Mouse (Mus musculus): ENCODE results near the gene Shb. TPM values are rescaled to one million over a fixed set of nuclear protein-coding genes. Genes with fewer than 3 reads are reported as not detected.
A peak's percentile ranks its signal among the peaks of the same experiment; 100 is the strongest.

Gene Shb
- polyA plus RNA-seq, 1 experiment from 2014 or later, result 6.6 TPM

DNA sequence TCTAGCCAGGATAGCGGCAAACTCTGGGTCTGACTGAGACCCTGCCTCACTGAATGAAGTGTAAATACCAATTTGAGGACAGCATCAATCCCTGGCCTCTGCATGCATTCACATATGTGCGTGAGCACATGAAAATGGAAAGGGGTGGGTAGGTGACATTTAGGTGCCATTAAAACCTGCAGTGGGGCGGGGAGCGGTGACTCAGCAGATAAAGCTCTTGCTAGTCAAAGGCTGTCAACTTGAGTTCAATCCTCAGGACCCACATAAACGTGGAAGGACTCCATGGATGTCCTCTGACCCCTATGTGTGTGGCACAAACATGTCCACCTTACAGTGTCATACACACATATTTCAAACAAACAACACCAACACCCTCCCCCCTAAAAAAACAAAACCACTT lies 50.8 kb downstream of the Shb start:
- WGBS, result 72% methylated on average over 5 of the region's 5 CpGs
- H3K9ac ChIP-seq (replicated peaks), result no peak overlapping the region
- no peak for ATAC-seq (ENCODE audit: insufficient number of reproducible peaks, insufficient read depth, low FRiP score, low TSS enrichment, low read depth)
- no peaks in the 10 kb centered on the region for H3K36me3 ChIP-seq
- no peaks in the 10 kb centered on the region for H3K9me3 ChIP-seq
- H3K4me3 ChIP-seq (replicated peaks), result no peak overlapping the region
- H3K4me2 ChIP-seq, result no peak overlapping the region
- H3K27ac ChIP-seq, result no peak overlapping the region
- H3K27me3 ChIP-seq, result 0 out of 2 replicates have a peak, but pooled peaks cover 4% of the 10 kb centered on the region
- H3K4me1 ChIP-seq (replicated peaks), result peaks cover 70% of the 10 kb centered on the region

DNA sequence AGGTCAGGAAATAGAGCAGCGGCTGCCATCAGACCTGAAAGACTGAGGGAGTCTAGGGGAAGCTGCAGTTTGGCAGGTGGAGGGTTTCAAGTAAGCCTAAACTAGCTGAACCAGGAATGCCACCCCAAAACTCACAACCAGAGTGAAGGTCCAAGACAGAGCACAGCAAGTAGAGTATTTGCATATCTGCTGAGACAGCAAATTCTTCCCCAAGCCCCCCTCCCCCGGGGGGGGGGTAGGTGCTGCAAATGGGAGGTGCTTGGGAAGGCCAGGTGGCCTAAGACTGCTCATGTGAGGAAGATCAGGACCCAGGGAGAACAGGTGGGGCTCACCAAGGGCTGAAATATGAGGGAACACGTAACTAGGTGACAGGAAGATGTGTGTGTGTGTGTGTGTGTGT lies 51.7 kb downstream of the Shb start:
- no peak overlapping the region for H3K4me2 ChIP-seq
- ATAC-seq (ENCODE audit: insufficient number of reproducible peaks, insufficient read depth, low FRiP score, low TSS enrichment, low read depth), result no peak
- H3K9me3 ChIP-seq, result no peaks in the 10 kb centered on the region
- H3K36me3 ChIP-seq, result no peaks in the 10 kb centered on the region
- H3K27ac ChIP-seq, result no peak overlapping the region
- no peak overlapping the region for H3K4me3 ChIP-seq (replicated peaks)
- whole genome bisulfite sequencing, result 74% methylated on average over 3 of the region's 3 CpGs
- 0 out of 2 replicates have a peak, but pooled peaks cover 4% of the 10 kb centered on the region for H3K27me3 ChIP-seq
- H3K9ac ChIP-seq (replicated peaks), result no peak overlapping the region
- peaks cover 78% of the 10 kb centered on the region for H3K4me1 ChIP-seq (replicated peaks)

GRCm38 (mm10) chr4:45479433-45479832 lies 52.8 kb downstream of the Shb start:
- peaks cover 82% of the 10 kb centered on the region for H3K4me1 ChIP-seq (replicated peaks)
- H3K4me2 ChIP-seq, result no peak overlapping the region
- no peak overlapping the region for H3K27ac ChIP-seq
- H3K27me3 ChIP-seq, result 0 out of 2 replicates have a peak, but pooled peaks cover 4% of the 10 kb centered on the region
- ATAC-seq (ENCODE audit: insufficient number of reproducible peaks, insufficient read depth, low FRiP score, low TSS enrichment, low read depth), result no peak
- H3K4me3 ChIP-seq (replicated peaks), result no peak overlapping the region
- H3K9ac ChIP-seq (replicated peaks), result 0 out of 2 replicates have a peak overlapping the region, but pooled peaks have one; percentile 37
- H3K9me3 ChIP-seq, result no peaks in the 10 kb centered on the region
- WGBS, result 65% methylated on average over 10 of the region's 10 CpGs
- no peaks in the 10 kb centered on the region for H3K36me3 ChIP-seq

GRCm38 (mm10) chr4:45478178-45478577 lies 54.1 kb downstream of the Shb start:
- 0 out of 2 replicates have a peak overlapping the region, but pooled peaks have one; percentile 12 for H3K9ac ChIP-seq (replicated peaks)
- no peak for ATAC-seq (ENCODE audit: insufficient number of reproducible peaks, insufficient read depth, low FRiP score, low TSS enrichment, low read depth)
- H3K27me3 ChIP-seq, result 0 out of 2 replicates have a peak, but pooled peaks cover 4% of the 10 kb centered on the region
- H3K4me3 ChIP-seq (replicated peaks), result no peak overlapping the region
- peaks cover 82% of the 10 kb centered on the region for H3K4me1 ChIP-seq (replicated peaks)
- 28% methylated on average over 7 of the region's 7 CpGs for WGBS
- peak overlapping the region; percentile 4; the same call in 1 of the 2 replicates for H3K4me2 ChIP-seq
- H3K27ac ChIP-seq, result peak overlapping the region; percentile 70; the same call in 1 of the 2 replicates
- H3K36me3 ChIP-seq, result no peaks in the 10 kb centered on the region
- no peaks in the 10 kb centered on the region for H3K9me3 ChIP-seq

- H3K9me3 ChIP-seq, result no peaks in the 10 kb centered on the region
- peaks cover 90% of the 10 kb centered on the region for H3K4me1 ChIP-seq (replicated peaks)
- ATAC-seq (ENCODE audit: insufficient number of reproducible peaks, insufficient read depth, low FRiP score, low TSS enrichment, low read depth), result no peak
- 0 out of 2 replicates have a peak, but pooled peaks cover 2% of the 10 kb centered on the region for H3K27me3 ChIP-seq
- no peak overlapping the region for H3K4me2 ChIP-seq
- no peaks in the 10 kb centered on the region for H3K36me3 ChIP-seq
- WGBS, result 85% methylated on average over 3 of the region's 3 CpGs
- no peak overlapping the region for H3K9ac ChIP-seq (replicated peaks)
- no peak overlapping the region for H3K4me3 ChIP-seq (replicated peaks)
- H3K27ac ChIP-seq, result peak overlapping the region; percentile 4; the same call in 1 of the 2 replicates
These were observed 55.2 kb downstream of the Shb start for GRCm38 (mm10) chr4:45477047-45477446.

DNA sequence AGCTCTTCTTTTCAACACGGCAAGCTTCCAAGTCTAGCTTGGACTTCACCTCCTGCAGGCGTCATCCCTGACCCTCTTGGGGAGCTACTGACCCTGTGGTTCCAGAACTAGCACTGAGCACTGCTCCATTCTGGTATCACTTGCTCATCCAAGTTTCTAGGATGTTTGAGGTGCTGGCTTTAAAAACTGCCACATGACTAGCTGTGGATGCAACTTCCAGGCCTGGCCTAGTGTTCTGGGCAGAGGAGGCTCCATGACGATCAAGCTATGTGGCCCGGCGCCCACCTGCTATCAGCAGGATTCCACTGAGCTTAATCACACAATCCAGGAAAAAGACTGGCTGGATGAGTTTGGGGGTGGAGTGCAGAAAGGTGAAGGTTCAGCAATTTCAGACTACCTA lies 57.4 kb downstream of the Shb start:
- no peak for ATAC-seq (ENCODE audit: insufficient number of reproducible peaks, insufficient read depth, low FRiP score, low TSS enrichment, low read depth)
- H3K9ac ChIP-seq (replicated peaks), result no peak overlapping the region
- H3K4me2 ChIP-seq, result no peak overlapping the region
- H3K4me1 ChIP-seq (replicated peaks), result peaks cover 87% of the 10 kb centered on the region
- no peak overlapping the region for H3K4me3 ChIP-seq (replicated peaks)
- H3K36me3 ChIP-seq, result no peaks in the 10 kb centered on the region
- no peak overlapping the region for H3K27ac ChIP-seq
- H3K9me3 ChIP-seq, result no peaks in the 10 kb centered on the region
- 90% methylated on average over 5 of the region's 5 CpGs for WGBS
- no peaks in the 10 kb centered on the region for H3K27me3 ChIP-seq

- Histone ChIP-seq H3K27me3 (no peaks in the 10 kb centered on the region), H3K4me1 (replicated peaks) (peaks cover 85% of the 10 kb centered on the region), H3K4me2 (no peak overlapping the region), H3K9ac (replicated peaks) (no peak overlapping the region), H3K4me3 (replicated peaks) (no peak overlapping the region), H3K36me3 (no peaks in the 10 kb centered on the region), H3K27ac (no peak overlapping the region), H3K9me3 (no peaks in the 10 kb centered on the region)
- no peak for ATAC-seq (ENCODE audit: insufficient number of reproducible peaks, insufficient read depth, low FRiP score, low TSS enrichment, low read depth)
- 84% methylated on average over 4 of the region's 4 CpGs for WGBS
These were observed 58.1 kb downstream of the Shb start for GRCm38 (mm10) chr4:45474131-45474530.

DNA sequence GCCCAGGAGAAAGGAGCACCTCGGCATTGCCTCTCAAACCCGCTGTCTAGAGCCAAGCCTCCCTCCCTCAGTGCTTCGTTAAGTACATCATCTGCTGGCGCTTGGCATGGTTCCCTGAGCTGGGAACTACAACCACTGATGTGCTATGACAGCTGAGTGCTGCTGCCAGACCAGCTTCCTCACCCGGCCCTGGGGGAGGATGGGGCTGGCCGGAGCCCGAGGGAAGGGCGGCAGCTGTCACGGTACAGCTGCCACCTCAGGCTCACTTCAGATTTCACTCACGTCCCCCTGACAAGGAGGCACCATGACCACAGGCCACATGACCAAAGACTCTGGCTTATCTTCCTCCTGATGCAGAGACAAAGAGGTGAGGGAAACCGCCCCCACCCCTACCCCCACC lies 59.1 kb downstream of the Shb start:
- 21% methylated on average over 11 of the region's 11 CpGs for WGBS
- H3K27ac ChIP-seq, result peak overlapping the region; percentile 59
- H3K27me3 ChIP-seq, result no peaks in the 10 kb centered on the region
- ATAC-seq (ENCODE audit: insufficient number of reproducible peaks, insufficient read depth, low FRiP score, low TSS enrichment, low read depth), result peak; percentile 58
- no peaks in the 10 kb centered on the region for H3K9me3 ChIP-seq
- no peaks in the 10 kb centered on the region for H3K36me3 ChIP-seq
- no peak overlapping the region for H3K9ac ChIP-seq (replicated peaks)
- H3K4me3 ChIP-seq (replicated peaks), result no peak overlapping the region
- H3K4me2 ChIP-seq, result no peak overlapping the region; the same call in 1 of the 2 replicates
- peaks cover 85% of the 10 kb centered on the region for H3K4me1 ChIP-seq (replicated peaks)

DNA sequence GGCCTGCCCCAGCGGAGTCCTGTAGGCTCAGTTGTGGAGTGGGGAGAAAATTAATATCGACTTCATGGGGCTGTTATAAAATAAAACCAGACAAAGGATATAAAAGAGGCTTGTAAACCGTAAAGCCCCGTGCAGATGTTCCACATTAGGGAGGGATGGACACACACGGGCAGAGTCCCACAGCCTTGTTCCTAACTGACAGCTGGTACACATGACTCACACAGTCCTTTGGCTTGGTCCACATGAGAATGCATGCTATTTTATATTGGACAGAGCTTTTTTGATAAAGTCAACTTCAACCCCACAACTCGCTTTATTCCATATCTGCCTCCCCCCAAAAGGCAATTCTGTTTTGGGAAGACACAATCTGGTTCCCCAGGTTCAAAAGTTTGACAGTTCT lies 59.6 kb downstream of the Shb start:
- no peaks in the 10 kb centered on the region for H3K27me3 ChIP-seq
- H3K4me3 ChIP-seq (replicated peaks), result no peak overlapping the region
- no peaks in the 10 kb centered on the region for H3K36me3 ChIP-seq
- WGBS, result 19% methylated on average over 6 of the region's 6 CpGs
- no peaks in the 10 kb centered on the region for H3K9me3 ChIP-seq
- peak overlapping the region; percentile 59 for H3K27ac ChIP-seq
- H3K4me2 ChIP-seq, result 0 out of 2 replicates have a peak overlapping the region, but pooled peaks have one; percentile 2
- no peak overlapping the region for H3K9ac ChIP-seq (replicated peaks)
- H3K4me1 ChIP-seq (replicated peaks), result peaks cover 83% of the 10 kb centered on the region
- ATAC-seq (ENCODE audit: insufficient number of reproducible peaks, insufficient read depth, low FRiP score, low TSS enrichment, low read depth), result no peak

DNA sequence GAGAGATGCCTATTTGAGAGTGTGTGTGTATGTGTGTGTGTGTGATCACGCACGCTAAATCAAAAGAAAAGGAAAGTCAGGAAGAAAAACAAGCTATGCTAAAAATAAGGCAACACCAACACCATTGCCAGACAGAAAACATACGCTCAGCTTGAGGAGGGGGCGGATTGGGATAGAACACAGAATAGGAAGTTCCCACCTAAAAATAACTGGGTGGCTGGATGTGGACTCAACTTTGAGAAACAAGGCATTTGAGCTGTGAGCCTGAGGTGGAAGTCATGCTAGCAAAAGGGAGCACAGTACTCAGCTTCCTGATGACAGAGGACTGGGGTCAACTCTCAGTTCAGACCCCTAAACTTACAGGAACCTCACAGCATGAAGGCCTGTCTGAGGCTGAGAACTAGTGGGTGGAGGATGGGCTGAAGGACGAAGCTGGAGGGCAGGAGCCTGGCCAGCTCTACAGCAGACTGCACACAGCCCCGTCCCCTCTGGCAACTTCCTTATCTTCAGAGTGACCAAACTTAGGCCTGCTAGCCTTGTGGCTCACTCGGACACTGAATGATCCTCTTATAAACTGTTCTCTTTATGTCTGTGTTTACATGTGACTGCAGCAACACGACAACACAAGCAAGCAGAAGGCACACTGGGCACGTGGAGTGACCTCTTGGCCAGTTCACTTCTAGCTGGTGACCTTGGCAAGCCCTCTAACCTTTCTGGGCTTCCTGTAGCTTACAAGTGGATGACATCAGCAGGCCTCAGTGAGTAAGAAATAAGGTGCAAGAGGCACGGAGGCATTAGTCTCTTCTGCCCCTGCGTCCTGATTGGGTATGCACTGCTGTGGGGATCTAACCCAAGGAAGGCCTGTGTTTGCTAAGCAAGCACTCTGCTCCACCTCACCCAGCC lies 60.4 kb downstream of the Shb start:
- peak overlapping the region; percentile 59 for H3K27ac ChIP-seq
- no peaks in the 10 kb centered on the region for H3K9me3 ChIP-seq
- ATAC-seq (ENCODE audit: insufficient number of reproducible peaks, insufficient read depth, low FRiP score, low TSS enrichment, low read depth), result no peak

GRCm38 (mm10) chr4:45469057-45469456 lies 63.2 kb downstream of the Shb start:
- Histone ChIP-seq H3K9ac (replicated peaks) (no peak overlapping the region), H3K4me1 (replicated peaks) (peaks cover 76% of the 10 kb centered on the region), H3K27me3 (no peaks in the 10 kb centered on the region), H3K27ac (no peak overlapping the region), H3K4me2 (no peak overlapping the region), H3K9me3 (no peaks in the 10 kb centered on the region), H3K36me3 (no peaks in the 10 kb centered on the region), H3K4me3 (replicated peaks) (no peak overlapping the region)
- WGBS, result 75% methylated on average over 6 of the region's 6 CpGs
- ATAC-seq (ENCODE audit: insufficient number of reproducible peaks, insufficient read depth, low FRiP score, low TSS enrichment, low read depth), result no peak

More for the DNA sequence above, 60.4 kb downstream of the Shb start:
- H3K4me1 ChIP-seq (replicated peaks), result peaks cover 83% of the 10 kb centered on the region
- no peak overlapping the region for H3K9ac ChIP-seq (replicated peaks)
- no peaks in the 10 kb centered on the region for H3K27me3 ChIP-seq
- WGBS, result 45% methylated on average over 11 of the region's 11 CpGs
- no peaks in the 10 kb centered on the region for H3K36me3 ChIP-seq
- H3K4me3 ChIP-seq (replicated peaks), result no peak overlapping the region
- H3K4me2 ChIP-seq, result 0 out of 2 replicates have a peak overlapping the region, but pooled peaks have one; percentile 2

Measured in limb, embryonic 12.5 days (tissue).